Mouse (Mus musculus) embryonic facial prominence, embryonic 15.5 days (tissue): ENCODE data around the gene Zc3h15. TPM values are rescaled to one million over a fixed set of nuclear protein-coding genes. Genes with fewer than 3 reads are reported as not detected.

Source experiments
- polyA plus RNA-seq: library from polyadenylated mRNA; unstranded; fragments of >200 nt; fragmentation: Nextera tagmentation; extraction: Ambion mirVana; gene quantifications from 2 replicates; pipeline ENCODE4 v1.2.1, GENCODE M21; 2015

Gene Zc3h15
- polyA plus RNA-seq, 1 experiment from 2014 or later: 118 TPM

Other genes starting within 250 kb of the Zc3h15 start
- 68.8 and 74.6 TPM in 2 replicates for gene Itgav, start 80.0 kb downstream of the Zc3h15 start, polyA plus RNA-seq
- gene Fam171b, start 168.2 kb downstream of the Zc3h15 start, polyA plus RNA-seq: 12.0 and 12.9 TPM in 2 replicates